Mouse (Mus musculus) monocyte, adult 2 months (primary cell): ENCODE results near the gene Zer1.
A peak's percentile ranks its signal among the peaks of the same experiment; 100 is the strongest.
"Not testable (repeated sequence)": the region's sequence is repeated elsewhere in the genome, so short reads cannot be mapped to it uniquely, and the experiment has no call there.

ENCODE experiments used
- DNase-seq, 2 experiments: peaks; one replicate each; pipeline ENCODE4 v3.0.0; 2022; ENCODE audit warnings: low spot score in 2 of 2, low read depth in 1 of 2

Zer1 gene

GRCm38 (mm10) chr2:30055310-30055709, 69.1 kb downstream of the Zer1 start:
- DNase-seq: not testable (repeated sequence)

- no peak for DNase-seq
These were observed 72.2 kb downstream of the Zer1 start for GRCm38 (mm10) chr2:30051992-30052761.

GRCm38 (mm10) chr2:30049831-30050230, 74.6 kb downstream of the Zer1 start:
- DNase-seq: no peak

GRCm38 (mm10) chr2:30048699-30049388, 75.5 kb downstream of the Zer1 start, which contains the start of gene Wdr34:
TSS of gene Wdr34 (minus strand) at chr2:30048881.
- DNase-seq: peak; percentile 92 to 96

GRCm38 (mm10) chr2:30048101-30048501, 76.3 kb downstream of the Zer1 start:
- DNase-seq: no peak
